Mouse (Mus musculus) gastrocnemius, postnatal 4 days (tissue): ENCODE results near the gene Ell3. TPM values are rescaled to one million over a fixed set of nuclear protein-coding genes. Genes with fewer than 3 reads are reported as not detected.
"Not testable (repeated sequence)": the region's sequence is repeated elsewhere in the genome, so short reads cannot be mapped to it uniquely, and the experiment has no call there.

ENCODE experiments used
- DNase-seq, 2 experiments: peaks; one replicate each; pipeline ENCODE4 v3.0.0; 2021 to 2022; ENCODE audit warnings: low spot score in 2 of 2, mixed read lengths in 2 of 2
- long read RNA-seq, 2 experiments: library from polyadenylated mRNA; stranded (forward); transcript quantifications; one replicate each; pipeline ENCODE4 v2.0.0; 2021
- total RNA-seq, 2 experiments: library from RNA; stranded (reverse); gene quantifications; 2 replicates each; pipeline ENCODE4 v1.2.3; 2021

The Ell3 gene
- under 1 TPM in 1 of 2 experiments, not detected in 1; 0.16 TPM for total RNA-seq
- long read RNA-seq, experiment 1, partial matches to known transcripts = 1 of 2 reads
- long read RNA-seq, experiment 1, other reads (novel, unspliced or antisense) = 1 of 2 reads
- long read RNA-seq, experiment 2 = 0 reads

- DNase-seq = no peak
These were observed at the start of gene Ell3 for GRCm38 (mm10) chr2:121444178-121444577. TSS of gene Ell3 (minus strand) at chr2:121444278.

- DNase-seq = not testable (repeated sequence)
These were observed 40.3 kb upstream of the Ell3 start for GRCm38 (mm10) chr2:121484403-121484802.

DNA sequence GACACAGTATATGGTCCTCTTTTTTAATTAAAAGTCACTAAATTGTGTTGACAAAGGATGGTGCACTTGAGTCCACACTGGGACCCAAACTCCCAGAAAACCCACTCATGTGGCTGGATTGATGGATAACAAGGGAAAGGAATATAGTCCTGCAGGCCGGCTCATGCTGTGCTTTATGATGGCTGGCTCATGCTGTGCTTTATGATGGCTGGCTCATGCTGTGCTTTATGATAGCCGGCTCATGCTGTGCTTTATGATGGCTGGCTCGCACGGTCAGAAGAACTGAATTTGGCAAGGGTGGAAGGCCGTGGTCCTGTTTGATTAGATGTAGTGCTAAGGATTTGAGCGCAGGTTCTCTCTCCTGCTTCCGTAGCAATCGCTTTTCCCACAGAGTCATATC is 39.5 kb upstream of the Ell3 start:
- DNase-seq = no peak

- not testable (repeated sequence) for DNase-seq
These were observed 36.8 kb upstream of the Ell3 start for GRCm38 (mm10) chr2:121480916-121481315.

GRCm38 (mm10) chr2:121480498-121480897 is 36.4 kb upstream of the Ell3 start:
- no peak for DNase-seq

DNA sequence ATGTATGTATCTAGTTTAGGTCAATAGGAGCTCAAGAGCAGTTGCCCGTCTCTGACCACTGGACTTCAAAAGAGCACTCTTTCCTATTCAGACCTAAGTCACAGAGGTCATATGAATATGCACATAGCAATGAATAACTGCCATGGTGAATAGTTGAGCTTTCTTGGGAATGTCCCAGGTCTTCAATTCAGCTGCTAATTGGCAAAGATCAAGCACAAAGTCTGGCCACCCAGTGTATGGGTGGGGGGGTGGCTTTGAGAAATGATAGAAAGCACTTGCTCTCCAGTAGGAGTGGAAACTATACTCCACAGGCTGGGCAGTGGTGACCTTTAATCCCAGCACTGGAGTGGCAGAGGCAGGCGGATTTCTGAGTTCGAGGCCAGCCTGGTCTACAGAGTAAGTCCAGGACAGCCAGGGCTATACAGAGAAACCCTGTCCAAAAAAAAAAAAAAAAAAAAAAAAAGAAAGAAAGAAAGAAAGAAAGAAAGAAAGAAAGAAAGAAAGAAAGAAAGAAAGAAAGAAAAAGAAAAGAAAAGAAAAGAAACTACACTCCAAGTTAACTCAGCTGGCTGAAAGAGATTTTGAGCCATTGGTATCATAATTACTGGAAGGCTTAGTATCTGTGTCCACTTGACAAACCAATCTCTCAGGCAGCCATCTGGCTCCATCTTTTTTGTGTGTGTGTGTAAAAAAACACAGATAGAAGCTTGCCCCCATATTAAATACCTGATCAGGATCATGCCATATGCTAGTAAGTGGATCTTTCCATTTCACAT is 33.6 kb upstream of the Ell3 start:
- no peak for DNase-seq

GRCm38 (mm10) chr2:121475306-121475705 is 31.2 kb upstream of the Ell3 start:
- DNase-seq = not testable (repeated sequence)

DNA sequence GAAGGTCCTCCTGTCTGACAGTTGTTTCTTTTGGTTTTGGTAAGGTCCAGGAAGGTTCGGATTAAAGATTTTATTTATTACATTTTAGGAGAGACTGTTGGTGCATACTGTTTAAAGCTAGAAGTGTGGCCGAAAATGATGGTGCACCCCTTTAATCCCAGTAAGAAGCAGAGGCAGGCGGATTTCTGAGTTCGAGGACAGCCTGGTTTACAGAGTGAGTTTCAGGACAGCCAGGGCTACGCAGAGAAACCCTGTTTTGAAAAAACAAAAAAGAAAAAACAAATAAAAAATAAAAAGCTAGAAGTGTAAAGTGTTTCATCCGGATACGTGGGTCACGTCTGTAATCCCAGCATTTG is 30.1 kb upstream of the Ell3 start:
- DNase-seq = no peak

DNA sequence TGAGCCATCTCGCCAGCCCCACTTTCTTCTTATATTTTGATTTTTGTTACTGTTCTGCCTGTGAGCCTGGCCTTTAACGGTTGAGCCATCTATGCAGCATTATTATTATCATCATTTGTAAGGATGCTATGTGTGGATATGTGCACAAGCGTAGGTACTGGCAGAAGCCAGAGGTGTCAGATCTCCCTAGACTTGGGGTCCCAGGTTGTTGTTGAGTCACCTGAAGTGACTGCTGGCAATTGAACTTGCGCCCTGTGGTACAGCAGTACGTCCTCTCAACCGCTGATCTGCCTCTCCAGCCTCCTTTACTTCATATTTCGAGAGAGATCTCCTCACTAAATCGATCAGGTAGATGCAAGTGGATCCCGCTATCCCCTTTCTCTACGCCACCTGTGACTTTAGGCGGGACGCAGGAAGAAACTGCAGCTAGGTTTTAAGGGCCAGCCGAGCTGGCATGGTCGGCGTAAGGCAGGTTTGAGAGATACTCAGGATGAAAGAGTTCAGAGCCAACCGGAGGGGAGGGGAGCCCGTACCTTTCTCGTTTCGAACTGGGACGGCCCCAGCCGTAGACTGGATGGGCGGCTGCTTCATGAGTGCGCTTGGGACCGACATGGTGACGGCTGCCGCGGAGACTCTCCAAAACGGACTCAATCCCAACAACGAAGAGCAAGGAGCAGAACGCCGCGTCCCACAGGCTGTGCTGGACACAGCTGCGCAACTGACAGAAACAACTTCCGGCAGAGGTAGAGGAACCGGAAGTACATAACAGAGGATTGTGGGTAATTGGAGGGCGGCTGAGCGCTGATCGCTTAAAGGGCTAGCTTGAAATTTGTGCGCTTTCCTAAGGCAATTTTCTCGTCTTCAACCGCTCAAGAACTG is 29.5 kb upstream of the Ell3 start, which contains the start of gene Mfap1b:
Mfap1b (minus strand) TSS at position 767 of the 879 bp plus-strand sequence.
- DNase-seq = peak; percentile 33 to 76

GRCm38 (mm10) chr2:121472783-121473182 is 28.7 kb upstream of the Ell3 start:
- not testable (repeated sequence) for DNase-seq

GRCm38 (mm10) chr2:121468982-121469381 is 24.9 kb upstream of the Ell3 start:
- not testable (repeated sequence) for DNase-seq

- no peak for DNase-seq
These were observed 16.0 kb upstream of the Ell3 start for GRCm38 (mm10) chr2:121460071-121460470.

DNA sequence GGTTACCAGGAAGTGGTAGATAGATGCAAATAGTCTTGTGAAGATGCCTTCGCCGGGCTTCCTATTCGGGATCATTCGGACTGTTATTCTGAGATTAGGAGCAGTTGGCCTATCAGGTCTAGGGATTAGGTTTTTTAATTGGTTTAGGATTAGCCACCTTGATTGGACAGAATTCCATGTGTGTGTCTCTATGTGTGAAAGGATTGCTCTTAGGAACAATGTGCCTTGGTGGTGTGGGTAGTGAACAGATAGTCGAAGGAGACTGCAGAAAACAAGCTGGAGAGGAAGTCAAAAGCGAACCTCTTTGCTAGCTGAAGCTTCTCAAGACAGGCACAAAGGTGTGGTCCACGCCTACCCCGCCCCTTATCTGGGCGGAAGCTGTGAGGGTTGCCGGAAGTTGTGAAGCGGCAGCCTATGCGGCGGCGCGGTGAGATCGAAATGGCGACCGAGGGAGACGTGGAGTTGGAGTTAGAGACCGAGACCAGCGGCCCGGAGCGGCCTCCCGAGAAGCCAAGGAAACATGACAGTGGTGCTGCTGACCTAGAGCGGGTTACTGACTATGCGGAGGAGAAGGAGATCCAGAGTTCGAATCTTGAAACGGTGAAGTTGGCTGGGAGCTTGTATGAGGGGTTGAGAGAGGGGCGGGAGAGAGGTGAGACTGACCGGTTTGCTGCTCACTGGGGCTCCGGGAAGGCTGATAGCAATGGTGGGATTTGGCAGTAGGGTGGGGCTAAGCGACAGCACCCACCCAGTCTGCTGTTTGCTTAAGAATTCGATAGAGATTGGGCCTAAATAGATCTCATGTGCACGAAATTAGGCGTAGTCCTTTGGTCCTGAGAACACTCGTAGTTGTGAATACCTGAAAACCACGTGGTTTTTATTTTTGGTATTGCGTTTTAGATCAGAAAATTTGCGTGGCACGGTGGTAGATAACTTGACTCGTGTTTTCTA is 12.9 kb upstream of the Ell3 start, which contains the start of gene Serinc4:
Serinc4 (minus strand) TSS at position 90 of the 951 bp plus-strand sequence.
- peak; percentile 72 to 82 for DNase-seq

- DNase-seq = no peak
These were observed 11.5 kb upstream of the Ell3 start for GRCm38 (mm10) chr2:121455534-121455933.

DNA sequence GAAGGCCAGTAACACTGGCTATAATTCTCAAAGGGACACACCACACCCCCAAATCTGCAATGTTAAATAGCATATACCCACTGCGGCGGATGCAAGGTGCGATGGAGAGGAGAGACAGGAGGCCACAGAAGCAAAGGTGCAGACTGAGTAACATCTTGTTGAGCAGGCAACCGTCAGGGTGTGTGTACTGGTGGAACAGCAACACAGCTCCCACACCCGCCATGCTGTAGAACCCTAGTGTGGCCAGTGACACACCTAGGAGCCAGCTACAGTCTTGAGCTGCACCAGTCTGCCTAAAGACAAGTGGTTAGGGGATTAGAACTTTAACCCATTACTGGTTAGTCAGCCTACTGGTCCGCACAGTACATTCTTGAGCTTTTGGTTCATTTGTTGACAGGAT is 9.8 kb upstream of the Ell3 start:
- no peak for DNase-seq

DNA sequence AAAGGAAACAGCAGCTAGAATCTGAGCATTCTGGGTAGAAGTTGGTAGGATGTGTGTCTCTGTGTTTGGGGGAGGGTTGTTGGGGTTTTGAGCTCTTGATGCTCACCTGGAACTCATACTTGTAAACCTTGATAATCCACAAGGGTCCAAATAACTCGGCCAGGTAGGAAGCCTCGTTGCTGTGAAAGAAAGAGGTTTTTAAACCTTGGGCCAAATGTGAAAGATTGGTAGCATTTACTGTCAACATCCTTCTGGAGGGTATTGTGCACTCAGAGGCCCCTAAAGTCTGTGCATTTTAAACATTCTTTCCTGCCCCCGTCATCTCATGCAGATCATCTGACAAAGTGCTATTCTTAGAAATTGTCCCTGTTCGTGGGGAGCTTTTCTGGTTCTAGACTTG is 8.9 kb upstream of the Ell3 start, which contains the start of gene Hypk:
Hypk (plus strand) TSS at position 301 of the 400 bp plus-strand sequence.
- DNase-seq = no peak

GRCm38 (mm10) chr2:121452361-121452760 is 8.3 kb upstream of the Ell3 start:
- no peak for DNase-seq

DNA sequence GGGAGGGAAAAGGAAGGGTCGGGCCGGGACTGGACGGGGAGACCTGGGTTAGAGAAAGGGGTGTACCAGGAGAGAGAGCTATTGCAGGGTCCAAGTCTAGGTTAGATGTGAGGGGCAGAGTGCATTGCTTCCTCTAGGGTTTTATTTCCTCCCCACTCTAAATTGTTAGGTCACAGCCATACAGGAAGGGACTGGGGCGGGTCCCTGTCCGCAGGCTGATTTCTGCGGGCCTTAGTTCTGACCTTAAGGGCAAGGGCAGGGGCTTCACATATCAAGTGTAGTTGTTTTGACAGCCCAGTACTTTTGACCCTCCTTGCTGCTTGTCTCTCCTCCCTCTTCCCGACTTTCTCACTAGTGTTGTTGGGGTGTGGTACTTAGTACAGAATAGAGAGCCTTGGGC is 6.0 kb upstream of the Ell3 start:
- no peak for DNase-seq

GRCm38 (mm10) chr2:121449545-121450011 is 5.5 kb upstream of the Ell3 start:
- DNase-seq = peak in 1 of 2 experiments; percentile 53
